Mouse (Mus musculus) ovary, adult 10 weeks (tissue): Measurements from ENCODE around the gene Arl2. TPM values are rescaled to one million over a fixed set of nuclear protein-coding genes. Genes with fewer than 3 reads are reported as not detected.

Experiments used
- polyA plus RNA-seq: library from polyadenylated mRNA; stranded (reverse); fragments of 350-450 nt; fragmentation: Illumina TruSeq; extraction: RNeasy Lipid Tissue Mini Kit (QIAGEN cat#74804); gene quantifications from one replicate; pipeline ENCODE4 v1.2.3, GENCODE M21; 2014

Arl2 gene
- 1.0 TPM for polyA plus RNA-seq

DNA sequence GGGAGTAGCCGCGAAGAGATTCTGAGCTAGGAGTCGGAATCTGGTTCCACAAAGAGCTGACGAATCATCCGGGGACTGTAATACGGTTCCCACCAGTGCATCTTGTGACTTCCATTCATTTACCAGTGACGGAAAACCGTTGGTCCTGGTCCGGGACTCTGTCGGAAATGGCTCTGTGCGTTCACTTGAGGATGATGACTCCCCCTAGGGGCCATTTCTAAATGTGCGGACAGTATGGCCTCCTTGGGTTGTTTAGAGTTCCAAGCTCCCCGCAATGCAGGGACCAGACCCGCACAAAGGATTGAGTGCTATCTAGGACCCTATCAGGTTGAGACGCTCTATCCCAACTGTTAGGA lies at the start of gene Arl2:
Gene Arl2 (minus strand): TSS at position 155 of the 356 bp plus-strand sequence.

DNA sequence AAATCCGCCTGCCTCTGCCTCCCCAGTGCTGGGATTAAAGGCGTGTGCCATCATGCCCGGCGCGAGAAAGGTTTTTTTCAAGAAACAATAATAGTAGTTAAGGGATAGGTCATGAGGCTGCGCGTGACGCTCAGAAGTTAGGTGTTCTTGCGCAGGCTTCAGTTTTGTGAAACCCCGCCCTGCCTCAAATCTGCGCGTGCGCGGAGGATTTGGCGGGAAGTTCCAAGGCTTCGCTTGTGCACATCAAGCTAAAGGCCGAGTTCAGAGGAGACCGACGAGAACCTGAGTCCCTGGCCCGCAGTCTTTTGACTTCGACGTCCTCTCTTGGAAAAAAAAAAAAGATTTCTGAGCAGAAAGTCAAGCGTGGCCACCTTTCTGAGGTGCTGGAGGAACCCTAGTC lies 42.8 kb upstream of the Arl2 start, which contains the start of gene Majin:
Gene Majin (plus strand): TSS at position 258 of the 400 bp plus-strand sequence.

DNA sequence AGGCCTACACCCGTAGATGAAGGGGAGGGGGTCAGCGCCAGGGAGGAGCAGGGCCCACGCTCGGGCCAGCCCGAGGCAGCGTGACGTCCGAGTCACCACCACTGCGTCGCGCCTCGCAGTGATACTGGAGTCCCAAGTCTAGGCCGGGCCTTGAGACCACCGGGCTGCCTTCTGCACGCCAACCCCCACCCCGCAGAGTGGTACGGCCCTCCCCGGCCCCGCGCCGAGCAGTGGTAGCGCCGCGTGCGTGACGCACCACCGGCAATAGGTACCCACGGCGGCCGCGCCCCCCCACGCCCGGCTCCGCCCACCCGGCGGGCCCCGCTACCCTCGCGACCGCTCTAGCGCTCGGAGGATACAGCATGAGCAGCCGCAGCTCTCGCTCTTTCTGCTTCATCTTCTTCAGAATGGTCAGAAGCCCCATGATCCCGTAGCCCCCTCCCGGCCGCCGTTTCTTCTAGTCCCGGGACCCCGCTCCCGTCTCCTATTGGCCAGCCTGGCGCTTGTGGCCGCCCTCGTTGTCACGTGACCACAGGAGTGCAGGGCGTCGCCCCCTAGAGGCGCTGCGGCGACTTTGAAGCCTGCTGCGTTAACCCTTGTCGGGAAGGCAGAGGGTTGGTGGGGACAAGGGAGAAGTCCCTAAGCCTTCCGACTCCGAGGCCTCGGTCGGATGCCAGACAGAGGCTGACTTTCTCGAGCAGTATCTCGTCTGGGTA lies 512 bp downstream of the Arl2 start, which contains the start of gene Batf2:
Gene Batf2 (plus strand): TSS at position 306 of the 716 bp plus-strand sequence.

DNA sequence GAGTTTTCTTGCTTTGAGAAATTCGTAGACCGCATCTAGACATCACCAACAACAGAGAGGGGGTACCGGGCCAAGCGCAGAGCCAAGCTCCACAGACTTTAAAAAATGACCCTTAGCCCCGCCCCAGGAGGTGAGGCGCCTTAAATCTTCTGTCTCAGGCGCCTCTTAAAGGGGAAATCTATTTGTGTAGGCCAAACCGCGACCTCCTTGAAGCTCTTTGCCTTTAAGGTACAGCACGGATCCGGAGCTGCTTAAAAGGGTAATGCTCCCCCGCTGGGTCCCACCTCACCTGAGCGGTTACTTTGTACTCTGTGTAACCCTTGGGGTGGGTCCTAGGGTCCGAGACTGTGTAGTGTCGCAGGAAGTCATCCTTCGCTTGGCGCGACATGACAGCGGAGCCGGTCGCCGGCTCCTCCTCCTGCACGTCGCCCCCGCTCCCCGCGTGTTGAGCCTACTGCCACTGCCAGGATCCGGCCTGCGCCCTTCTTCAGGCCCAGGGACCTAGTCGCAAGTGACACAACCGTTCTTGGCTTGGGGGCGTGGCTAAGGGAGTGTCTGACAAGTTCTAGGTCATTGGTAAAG lies 13.5 kb downstream of the Arl2 start, which contains the start of gene Snx15:
Gene Snx15 (minus strand): TSS at position 545 of the 582 bp plus-strand sequence.

DNA sequence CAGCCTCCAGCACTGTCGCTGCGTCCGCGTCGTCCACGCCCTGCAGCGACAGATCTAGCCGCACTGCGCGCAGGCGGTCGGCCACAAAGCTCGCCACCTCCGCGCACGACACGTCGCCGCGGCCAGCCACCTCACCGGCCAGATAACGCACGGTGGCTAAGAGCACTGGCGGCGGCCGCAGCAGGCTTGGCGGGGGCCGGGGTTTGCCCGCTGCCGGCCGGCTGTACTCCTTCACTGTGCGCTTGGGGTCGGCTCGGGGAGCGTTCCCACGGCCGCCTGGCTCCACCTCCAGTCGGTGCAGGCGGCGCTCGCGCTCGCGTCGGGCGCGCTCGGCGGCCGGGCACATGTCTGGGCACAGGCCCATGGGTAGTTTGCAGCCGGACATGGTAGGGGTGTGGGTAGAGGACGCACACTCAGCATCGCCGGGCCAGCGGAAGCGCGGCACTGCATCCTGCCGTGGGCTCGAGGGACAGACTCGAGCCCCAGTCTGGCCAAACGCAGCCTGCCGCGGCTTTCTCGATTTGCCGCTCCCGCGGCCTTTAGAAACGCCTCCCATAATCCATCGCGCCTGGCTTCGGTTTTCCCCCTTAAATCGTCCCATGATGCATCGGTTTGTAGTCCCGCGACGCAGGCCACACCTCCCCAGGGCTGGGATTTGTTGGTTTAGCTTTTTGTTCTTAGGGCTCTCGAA lies 23.2 kb downstream of the Arl2 start, which contains the start of gene Sac3d1:
Gene Sac3d1 (minus strand): TSS at position 665 of the 691 bp plus-strand sequence.

DNA sequence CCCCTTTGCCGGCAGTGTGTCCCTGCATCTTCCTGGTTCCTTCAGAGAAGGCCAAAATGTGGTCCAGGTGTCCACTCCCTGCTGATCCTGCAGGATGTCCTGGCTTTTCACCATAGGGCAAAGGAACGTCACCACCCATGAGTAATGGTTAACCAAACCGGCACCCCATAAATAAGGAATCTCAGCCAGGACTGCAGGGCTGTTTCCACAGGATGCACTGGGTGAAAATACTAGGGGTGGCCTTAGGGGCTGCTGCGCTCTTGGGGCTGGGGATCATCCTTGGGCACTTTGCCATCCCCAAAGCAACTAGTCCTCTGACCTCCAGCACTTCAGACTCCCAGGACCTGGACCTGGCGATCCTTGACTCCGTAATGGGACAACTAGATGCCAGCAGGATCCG lies 35.8 kb downstream of the Arl2 start, which contains the start of gene Naaladl1:
Gene Naaladl1 (plus strand): TSS at position 197 of the 400 bp plus-strand sequence.

DNA sequence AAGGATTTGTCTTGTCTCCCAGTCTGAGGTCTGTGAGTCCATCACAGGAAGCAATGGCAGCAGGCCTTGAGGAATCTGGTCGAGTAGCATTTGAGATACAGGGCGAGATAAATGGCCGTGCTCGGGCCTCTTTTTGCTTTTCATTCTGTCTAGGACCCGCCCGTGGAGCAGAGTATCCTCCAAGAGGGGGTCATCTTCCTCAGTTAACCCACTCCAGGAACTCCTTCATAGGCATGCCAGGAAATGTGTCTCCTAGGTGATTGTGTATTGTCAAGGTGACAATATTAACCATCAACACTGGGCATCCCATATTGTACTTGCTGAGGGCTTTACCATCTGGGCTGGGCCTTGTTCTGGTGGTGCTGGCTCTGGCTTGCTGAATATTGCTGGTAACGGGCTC lies 47.2 kb downstream of the Arl2 start, which contains the start of gene AC131692.1:
Gene AC131692.1 (plus strand): TSS at position 301 of the 400 bp plus-strand sequence.

DNA sequence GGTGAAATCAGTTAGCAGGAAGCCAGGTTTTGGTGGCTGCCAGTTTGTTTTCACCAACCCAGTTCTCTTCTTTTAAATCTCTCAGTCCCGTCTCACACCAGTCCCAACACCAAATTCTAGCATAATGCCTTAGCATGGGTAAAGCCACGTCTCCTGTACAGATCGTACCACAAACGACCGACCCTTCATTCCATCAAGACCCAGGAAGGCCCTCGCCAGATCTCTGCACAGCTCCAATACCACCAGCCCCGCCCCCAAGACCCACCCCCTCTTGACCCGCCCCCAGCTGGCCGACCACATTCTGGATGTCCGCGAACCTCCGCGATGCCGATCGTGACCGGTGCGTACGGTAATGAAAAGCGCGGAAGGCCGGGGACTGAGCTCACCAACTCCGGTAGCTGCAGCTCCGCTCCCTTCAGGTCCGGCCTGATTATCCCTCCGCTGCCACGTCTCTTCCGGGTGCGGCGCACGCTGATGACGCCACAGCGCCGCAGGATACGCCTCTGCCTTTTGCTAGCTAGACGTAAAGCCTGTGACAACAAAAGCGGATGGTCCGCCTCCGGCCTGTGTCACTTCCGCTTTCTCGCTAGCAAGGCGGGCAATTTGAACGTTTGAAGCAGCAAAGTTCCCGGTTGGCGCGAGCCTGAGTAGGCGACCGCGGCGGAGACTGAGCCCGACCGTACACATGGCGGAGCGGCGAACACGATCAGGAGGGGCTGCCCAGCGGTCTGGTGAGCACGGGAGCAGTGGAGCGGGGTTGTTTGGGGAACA lies 56.7 kb downstream of the Arl2 start, which contains the start of the genes Zfpl1 and Cdca5:
Gene Zfpl1 (minus strand): TSS at position 479 of the 771 bp plus-strand sequence.
Gene Cdca5 (plus strand): TSS at position 506 of the 771 bp plus-strand sequence.

Other genes starting within 250 kb of the Arl2 start
- gene Tigd3, start 247.4 kb downstream of the Arl2 start, polyA plus RNA-seq: not detected
- 5.9 TPM for gene Dpf2, start 228.5 kb downstream of the Arl2 start, polyA plus RNA-seq
- gene Cdc42ep2, start 216.7 kb downstream of the Arl2 start, polyA plus RNA-seq: 1.4 TPM
- gene Pola2, start 177.3 kb downstream of the Arl2 start, polyA plus RNA-seq: 4.3 TPM
- not detected for gene Slc22a20, start 155.4 kb downstream of the Arl2 start, polyA plus RNA-seq
- 0.74 TPM for gene Capn1, start 125.7 kb downstream of the Arl2 start, polyA plus RNA-seq
- gene Syvn1, start 95.0 kb downstream of the Arl2 start, polyA plus RNA-seq: 0.37 TPM
- gene Mrpl49, start 83.8 kb downstream of the Arl2 start, polyA plus RNA-seq: 25.1 TPM
- gene Fau, start 83.7 kb downstream of the Arl2 start, polyA plus RNA-seq: 9.8 TPM
- gene Znhit2, start 80.4 kb downstream of the Arl2 start, polyA plus RNA-seq: not detected
- 0.97 TPM for gene Tm7sf2, start 73.2 kb downstream of the Arl2 start, polyA plus RNA-seq
- gene Vps51, start 64.3 kb downstream of the Arl2 start, polyA plus RNA-seq: 4.0 TPM
- not detected for gene Tmem262, start 61.5 kb downstream of the Arl2 start, polyA plus RNA-seq
- gene Gm28374, start 59.3 kb downstream of the Arl2 start, polyA plus RNA-seq: not detected
- gene Zfpl1, start 56.6 kb downstream of the Arl2 start, polyA plus RNA-seq: 0.71 TPM
- gene Cdca5, start 56.6 kb downstream of the Arl2 start, polyA plus RNA-seq: 10.8 TPM
- gene AC131692.1, start 47.1 kb downstream of the Arl2 start, polyA plus RNA-seq: not detected
- gene Naaladl1, start 35.8 kb downstream of the Arl2 start, polyA plus RNA-seq: not detected
- 0.97 TPM for gene Sac3d1, start 22.9 kb downstream of the Arl2 start, polyA plus RNA-seq
- 2.1 TPM for gene Snx15, start 13.2 kb downstream of the Arl2 start, polyA plus RNA-seq
- not detected for gene Batf2, start 565 bp downstream of the Arl2 start, polyA plus RNA-seq
- gene Majin, start 42.8 kb upstream of the Arl2 start, polyA plus RNA-seq: not detected
- gene Gpha2, start 84.8 kb upstream of the Arl2 start, polyA plus RNA-seq: not detected
- 1.1 TPM for gene Ppp2r5b, start 94.3 kb upstream of the Arl2 start, polyA plus RNA-seq
- not detected for gene Atg2a, start 100.1 kb upstream of the Arl2 start, polyA plus RNA-seq
- gene Ehd1, start 135.2 kb upstream of the Arl2 start, polyA plus RNA-seq: 10.2 TPM
- 1.2 TPM for gene Cdc42bpg, start 164.9 kb upstream of the Arl2 start, polyA plus RNA-seq
- 8.8 TPM for gene Men1, start 193.4 kb upstream of the Arl2 start, polyA plus RNA-seq
- gene Map4k2, start 199.6 kb upstream of the Arl2 start, polyA plus RNA-seq: 3.8 TPM
- 146 TPM for gene Sf1, start 222.1 kb upstream of the Arl2 start, polyA plus RNA-seq
- gene Pygm, start 242.9 kb upstream of the Arl2 start, polyA plus RNA-seq: 9.0 TPM